Mouse (Mus musculus) yolk sac, embryonic 10.5 days (tissue): ENCODE measurements around the gene Galnt9.

Experiments
- DNase-seq: peaks from one replicate; pipeline ENCODE4 v3.0.0-alpha.2; 2017; ENCODE audit warnings: low spot score

Galnt9 gene

DNA sequence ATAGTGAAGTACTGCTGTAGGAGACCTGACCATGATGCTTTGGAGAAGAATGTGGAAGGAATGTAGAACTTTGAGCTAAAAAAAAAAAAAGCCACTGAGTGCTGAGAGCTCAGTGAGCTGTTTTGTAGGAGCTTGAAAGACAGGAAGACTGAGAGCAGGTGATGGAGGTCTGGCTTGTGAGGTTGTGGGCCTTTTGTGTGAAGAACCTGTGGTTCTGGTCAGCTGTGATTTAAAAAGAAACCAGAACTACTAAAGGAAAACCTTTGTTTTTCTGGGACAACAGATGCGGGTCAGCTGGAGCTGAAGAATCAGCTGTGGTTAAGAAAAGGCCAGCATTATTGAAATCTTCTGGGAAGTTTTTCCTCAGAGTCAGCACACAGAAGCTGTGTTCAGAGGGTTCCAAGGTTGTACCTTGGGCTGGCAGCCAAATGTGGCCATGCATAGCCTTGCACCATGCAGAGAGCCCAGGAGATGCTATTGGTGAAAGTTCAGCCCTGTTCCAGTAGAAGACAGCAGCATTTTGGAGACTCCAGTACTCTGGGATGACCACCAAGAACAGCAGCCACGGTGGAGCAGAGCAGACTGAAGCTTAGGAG, 85.5 kb downstream of the Galnt9 start:
- DNase-seq, result no peak

DNA sequence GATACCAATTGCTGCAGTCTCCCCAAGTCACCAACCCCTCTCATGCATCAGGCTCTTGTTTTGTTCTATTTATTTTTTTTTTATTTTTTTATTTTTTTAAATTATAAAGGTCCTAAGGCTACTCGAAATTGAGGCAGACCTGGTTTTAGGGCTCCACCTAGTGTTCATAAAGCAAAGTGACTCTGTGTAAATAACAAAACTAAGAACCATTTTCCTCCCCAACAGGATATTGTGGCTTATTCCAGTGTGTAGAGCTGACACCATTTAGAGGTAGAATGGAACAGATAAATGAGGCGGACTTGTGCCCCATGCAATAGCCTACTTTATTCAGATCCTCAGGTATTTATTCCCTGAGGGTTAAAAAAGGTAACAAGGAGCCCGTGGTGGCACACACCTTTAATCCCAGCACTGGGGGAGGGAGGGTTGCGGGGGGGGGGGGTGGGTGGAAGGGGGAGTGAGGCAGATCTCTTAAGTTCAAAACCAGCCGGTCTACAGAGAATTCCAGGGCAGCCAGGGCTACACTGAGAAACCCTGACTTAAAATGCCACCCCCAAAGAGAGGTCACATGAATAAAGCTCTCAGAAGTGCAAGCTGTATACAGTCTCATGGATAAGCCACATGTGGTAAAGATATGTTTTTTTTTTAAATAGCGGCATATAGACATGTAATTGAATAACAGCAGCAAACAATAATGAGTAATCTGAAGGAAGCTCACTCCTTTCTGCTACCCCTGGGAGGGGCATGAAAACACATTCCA, 92.0 kb downstream of the Galnt9 start:
- no peak for DNase-seq

DNA sequence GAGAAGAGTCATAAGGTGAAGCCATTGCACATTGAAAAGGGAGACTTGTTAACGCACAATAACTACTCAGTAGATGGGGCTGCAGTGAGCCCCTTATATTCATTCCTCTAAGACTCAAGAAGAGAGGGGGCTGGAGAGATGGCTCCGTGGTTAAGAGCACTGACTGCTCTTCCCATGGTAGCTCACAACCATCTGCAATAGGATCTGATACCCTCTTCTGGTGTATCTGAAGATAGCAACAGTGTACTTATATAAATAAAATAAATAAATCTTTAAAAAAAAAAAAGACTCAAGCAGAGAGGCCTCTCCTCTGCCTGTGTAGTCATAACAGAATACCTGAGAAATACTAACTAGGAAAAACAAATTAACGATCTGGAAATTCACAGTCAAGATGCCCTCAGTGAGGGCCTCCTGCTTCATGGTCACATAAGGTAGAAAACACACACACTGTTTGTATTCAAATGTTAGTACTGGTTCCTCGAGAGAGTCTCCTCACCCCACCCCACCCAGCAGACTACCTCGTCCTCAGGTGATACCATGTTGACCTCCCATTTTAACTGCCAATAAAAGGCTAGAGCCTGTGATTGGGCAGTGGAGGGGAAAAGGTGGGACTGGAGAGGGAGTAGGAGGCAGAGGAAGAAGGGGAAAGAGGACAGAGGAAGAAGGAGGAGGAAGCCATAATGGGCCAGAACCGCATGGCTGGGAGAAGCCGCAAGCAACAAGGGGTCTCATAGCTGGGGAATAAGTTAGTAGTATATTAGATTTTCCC, 94.3 kb downstream of the Galnt9 start:
- no peak for DNase-seq

DNA sequence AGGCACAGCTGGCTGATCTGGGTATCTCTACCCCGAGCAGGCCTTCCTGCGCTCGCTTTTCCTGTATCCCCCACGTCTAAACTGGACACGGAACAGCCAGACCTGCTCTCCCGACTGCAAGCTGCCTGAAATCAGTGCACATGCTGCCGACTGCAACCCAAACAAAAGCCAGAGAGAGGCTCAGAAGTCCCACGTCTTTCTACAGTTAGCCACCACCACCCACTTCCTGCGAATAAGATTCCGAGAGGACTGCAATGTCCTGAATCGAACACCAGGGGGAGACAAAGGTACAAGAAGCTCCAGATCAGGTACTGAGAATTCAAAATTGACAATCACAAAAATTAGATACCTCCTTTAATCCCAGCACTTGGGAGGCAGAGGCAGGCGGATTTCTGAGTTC, 95.3 kb downstream of the Galnt9 start:
- DNase-seq, result peak; percentile 41

DNA sequence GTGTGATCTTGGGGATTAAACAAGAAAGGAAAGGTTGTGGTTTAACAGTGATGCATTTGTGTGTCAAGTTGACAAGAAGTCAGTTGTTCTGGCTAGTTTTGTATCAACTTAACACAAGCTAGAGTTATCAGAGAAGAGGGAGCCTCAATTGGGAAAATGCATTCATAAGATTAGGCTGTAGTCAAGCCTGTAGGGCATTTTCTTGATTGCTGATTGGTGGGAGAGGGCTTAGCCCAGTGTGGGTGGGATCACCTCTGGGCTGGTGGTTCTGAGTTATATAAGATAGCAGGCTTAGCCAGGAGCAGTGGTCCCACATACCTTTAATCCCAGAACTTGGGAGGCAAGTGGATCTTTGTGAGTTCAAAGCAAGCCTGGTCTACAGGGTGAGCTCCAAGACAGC, 102.2 kb downstream of the Galnt9 start:
- DNase-seq, result no peak

DNA sequence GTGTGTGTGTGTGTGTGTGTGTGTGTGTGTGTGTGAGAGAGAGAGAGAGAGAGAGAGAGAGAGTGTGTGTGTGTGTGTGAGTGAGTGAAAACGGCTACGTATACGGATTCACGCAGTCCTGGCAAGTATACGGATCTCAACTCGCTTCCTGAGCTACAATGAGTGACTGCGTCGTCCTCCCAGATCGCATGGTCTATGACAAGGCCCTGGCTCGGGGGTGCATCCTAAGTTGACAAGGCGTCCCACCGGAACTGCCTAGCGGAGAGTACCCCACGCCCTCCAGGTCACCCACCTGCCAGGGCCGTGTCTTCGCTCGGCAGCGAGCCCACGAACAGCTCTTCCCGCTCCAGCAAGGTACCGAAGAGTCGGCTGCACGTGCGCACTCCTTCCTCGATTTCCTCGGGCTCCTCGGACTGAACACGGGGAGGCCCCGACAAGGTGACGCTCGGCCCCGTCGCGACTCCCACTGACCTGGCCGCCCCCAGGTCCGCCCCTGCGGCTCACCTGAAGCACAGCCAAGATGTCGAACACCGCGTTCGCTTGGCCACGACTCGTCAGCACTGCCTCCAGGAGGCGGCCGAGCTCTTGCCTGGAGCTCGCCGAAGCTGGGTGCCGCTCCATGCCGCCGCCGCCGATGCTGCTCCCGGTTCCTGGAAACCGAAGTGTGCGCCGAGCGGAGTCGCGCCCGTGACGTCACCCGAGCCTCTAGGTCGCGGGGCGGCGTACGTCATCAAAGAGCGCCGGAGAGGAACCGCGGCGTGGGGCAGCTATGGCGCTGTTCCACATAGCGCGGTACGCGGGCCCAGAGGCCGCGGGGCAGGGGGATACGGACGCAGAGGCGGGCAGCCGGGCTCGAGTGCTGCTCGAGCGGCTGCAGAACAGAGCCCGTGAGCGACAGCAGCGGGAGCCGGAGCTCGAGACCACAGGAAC, 108.8 kb downstream of the Galnt9 start, which contains the start of the genes Noc4l and Ddx51:
TSS of gene Noc4l (minus strand) at position 699 of the 930 bp plus-strand sequence.
TSS of gene Ddx51 (plus strand) at position 733 of the 930 bp plus-strand sequence.
- peak; percentile 91 for DNase-seq

DNA sequence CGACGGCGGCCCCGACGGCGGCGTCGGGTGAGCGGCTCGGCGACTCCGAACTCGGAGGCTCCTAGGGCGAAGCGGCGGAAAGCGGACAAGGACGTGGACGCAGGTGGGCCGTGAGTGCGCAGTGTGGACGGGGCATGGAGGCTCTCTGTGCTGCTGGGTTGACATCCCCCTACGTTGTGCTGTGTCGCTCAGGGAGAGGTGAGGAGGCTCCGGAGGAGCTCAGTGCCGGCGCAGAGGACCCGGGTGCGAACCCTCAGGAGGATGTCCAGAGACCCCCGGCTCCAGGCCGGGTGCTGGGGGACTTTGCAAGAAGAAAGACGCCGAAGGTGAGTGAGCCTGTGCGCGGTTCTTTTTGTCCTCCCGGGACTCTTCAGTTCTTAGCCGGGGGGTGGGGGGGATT, 109.5 kb downstream of the Galnt9 start:
- DNase-seq, result no peak

DNA sequence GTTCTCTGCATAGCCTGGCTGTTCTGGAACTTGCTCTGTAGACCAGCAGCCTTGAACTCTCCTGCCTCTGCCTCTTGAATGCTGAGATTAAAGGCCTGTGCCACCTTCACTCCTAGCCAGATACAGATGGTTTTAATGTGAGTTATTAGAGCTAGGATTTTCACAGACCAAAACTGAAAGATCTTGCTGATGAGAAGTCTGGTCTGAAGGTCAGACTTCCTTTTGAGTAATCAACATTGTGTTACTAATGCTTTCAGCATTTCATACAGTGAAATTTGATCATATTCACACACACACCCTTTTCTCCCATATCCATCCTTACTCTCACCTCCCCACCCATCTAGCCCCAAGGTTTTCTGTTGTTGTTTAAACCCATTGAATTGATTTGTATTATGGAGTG, 115.5 kb downstream of the Galnt9 start:
- DNase-seq, result no peak

DNA sequence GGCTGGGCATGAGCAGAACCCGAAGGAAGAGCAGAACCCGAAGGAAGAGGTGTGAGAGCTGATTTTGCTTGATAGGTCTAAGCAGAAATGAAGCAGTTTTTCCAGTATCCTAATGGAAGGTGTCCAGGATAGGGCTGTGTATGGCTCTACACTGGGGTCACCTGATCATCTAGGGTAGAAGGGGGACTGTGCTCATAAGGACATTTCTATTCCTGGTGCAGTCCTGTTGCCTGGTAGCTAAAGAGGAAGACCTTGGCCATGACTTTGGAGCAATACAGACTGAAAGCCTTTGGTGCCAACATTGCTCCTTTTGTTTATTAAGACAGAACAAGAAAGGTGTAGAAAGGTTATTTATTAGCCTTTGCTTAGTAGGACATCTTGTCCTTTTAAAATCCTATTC, 119.9 kb downstream of the Galnt9 start:
- no peak for DNase-seq

DNA sequence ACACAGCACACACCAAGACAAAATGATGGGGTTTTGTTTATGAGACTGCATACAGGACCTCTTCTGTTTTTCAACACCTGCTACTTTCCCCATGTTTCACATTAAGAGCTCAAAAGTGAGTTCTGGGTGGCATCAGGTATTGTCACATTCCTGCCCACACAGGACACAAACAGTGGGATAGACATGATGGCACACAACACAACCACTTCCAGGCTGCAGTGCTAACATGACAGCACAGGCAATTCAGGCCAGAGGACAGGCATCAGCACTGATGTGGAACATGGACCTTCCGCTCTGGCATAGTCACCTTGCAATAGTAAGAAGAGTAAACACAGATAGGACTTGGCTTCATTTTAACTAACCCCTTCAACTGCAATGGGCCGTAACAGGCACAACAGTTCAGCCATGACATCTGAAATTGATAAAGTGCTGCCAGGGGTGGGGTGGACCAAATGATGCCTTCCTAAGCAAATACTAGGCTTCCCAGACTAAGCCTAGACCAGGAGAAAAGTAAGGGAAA, 120.7 kb downstream of the Galnt9 start:
- peak; percentile 12 for DNase-seq

DNA sequence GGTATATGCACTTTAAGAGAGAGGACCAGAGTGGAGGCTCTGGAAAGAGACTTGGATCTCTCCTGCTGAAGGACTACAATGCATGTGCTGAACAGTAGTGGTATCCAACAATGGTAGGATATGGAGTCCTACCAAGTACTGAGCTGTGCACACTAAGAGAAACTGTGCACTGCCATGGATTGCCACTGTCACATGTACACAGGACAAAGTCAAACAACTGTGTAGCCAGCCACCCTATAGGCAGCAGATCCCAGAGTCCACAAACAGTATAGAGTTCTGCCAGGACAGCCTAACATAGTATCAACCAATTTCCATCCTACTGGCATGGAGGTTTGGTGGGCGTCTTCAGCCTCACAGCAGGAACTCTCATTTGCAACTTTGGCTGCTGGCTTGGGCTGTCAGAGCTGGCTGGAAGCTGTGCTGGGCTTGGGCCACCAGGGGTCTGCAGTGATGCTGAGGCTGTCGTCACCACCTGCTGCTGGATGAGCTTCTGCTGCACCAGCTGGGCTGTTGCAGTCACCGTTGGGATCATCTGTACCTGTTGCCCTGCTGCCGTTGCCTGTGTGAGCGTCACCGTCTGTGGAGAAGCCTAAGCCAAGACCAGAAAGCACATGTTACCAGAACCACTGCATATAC, 121.4 kb downstream of the Galnt9 start:
- DNase-seq, result no peak
